ENCODE assay signal across 23 mouse cellular contexts in genomic region chr11:120026941-120027340, GRCm38 (mm10). TPM values are rescaled to one million over a fixed set of nuclear protein-coding genes. Genes with fewer than 3 reads are reported as not detected.
DNase-seq lines count a peak whose midpoint lies in the region; ATAC-seq lines count a peak whose summit lies in the region.
"Had no signal": no experiment of that assay in that cellular context is flagged by ENCODE, and none has a peak within 500 bp of the region (broad histone marks: within the 10 kb centered on the region; RNA-seq: fewer than 3 reads in every experiment).

No protein-coding gene starts in this region.

- no peak overlapping the region for H3K27ac ChIP-seq in kidney, embryonic 15.5 days
- no peak overlapping the region for H3K27ac ChIP-seq in kidney, embryonic 14.5 days (ENCODE audit: low read depth, low read length)
- H3K27ac ChIP-seq: heart, adult 2 months; heart, embryonic 10.5 days; heart, embryonic 13.5 days; hindbrain, embryonic 14.5 days; hindbrain, postnatal 0 days had no signal

- peak; percentile 50 for DNase-seq in kidney, adult 11 months
- peak; percentile 62 for DNase-seq in kidney, adult 9 months
- DNase-seq in kidney, postnatal 10 days: peak; percentile 50
- peak; percentile 50 for DNase-seq in kidney, postnatal 14 days
- DNase-seq: adrenal gland, adult 2 months; adrenal gland, postnatal 14 days; cerebellum, adult 11 months; cerebellum, adult 9-11 months; gastrocnemius, postnatal 10 days; gastrocnemius, postnatal 36 days; heart, adult 2 months; heart, postnatal 14 days; heart, postnatal 4 days had no signal

- ATAC-seq in kidney, embryonic 15.5 days (replicated peaks; ENCODE audit: low FRiP score): no peak
- no peak for ATAC-seq in kidney, embryonic 14.5 days (ENCODE audit: low FRiP score, low TSS enrichment)
- no peak for ATAC-seq in megakaryocyte-erythroid progenitor cell, adult 5-6 weeks (replicated peaks; ENCODE audit: low FRiP score, low TSS enrichment, poor library complexity, severe bottlenecking)
- ATAC-seq: CD4-positive, CD25-positive, alpha-beta regulatory T cell, adult 4 months; forebrain, embryonic 14.5 days; hindbrain, postnatal 0 days had no signal

- WGBS in kidney, embryonic 15.5 days: 71% methylated on average over 3 of the region's 3 CpGs
- WGBS in kidney, embryonic 14.5 days: 78% methylated on average over 3 of the region's 3 CpGs

- H3K4me1 ChIP-seq in kidney, embryonic 15.5 days: peaks cover 30% of the 10 kb centered on the region
- peaks cover 5% of the 10 kb centered on the region; the same call in 1 of the 2 replicates for H3K4me1 ChIP-seq in kidney, embryonic 14.5 days (ENCODE audit: control insufficient read depth, insufficient read depth, low read length)

- H3K36me3 ChIP-seq in kidney, embryonic 15.5 days: no peaks in the 10 kb centered on the region
- no peaks in the 10 kb centered on the region for H3K36me3 ChIP-seq in kidney, embryonic 14.5 days (ENCODE audit: control insufficient read depth, insufficient read depth, low read length)
- H3K36me3 ChIP-seq: heart, embryonic 10.5 days; heart, embryonic 13.5 days had no signal

- H3K4me2 ChIP-seq in kidney, embryonic 15.5 days: no peak overlapping the region
- H3K4me2 ChIP-seq in kidney, embryonic 14.5 days (replicated peaks; ENCODE audit: low read depth, low read length): no peak overlapping the region
- H3K4me2 ChIP-seq: heart, embryonic 13.5 days; hindbrain, embryonic 14.5 days had no signal

- no peaks in the 10 kb centered on the region for H3K27me3 ChIP-seq in kidney, embryonic 15.5 days
- H3K27me3 ChIP-seq in kidney, embryonic 14.5 days (ENCODE audit: control insufficient read depth, insufficient read depth, low read length): no peaks in the 10 kb centered on the region
- H3K27me3 ChIP-seq: heart, embryonic 13.5 days had no signal

- no peaks in the 10 kb centered on the region for H3K9me3 ChIP-seq in kidney, embryonic 15.5 days (replicated peaks)
- no peaks in the 10 kb centered on the region for H3K9me3 ChIP-seq in kidney, embryonic 14.5 days (ENCODE audit: control insufficient read depth, low read length)
- H3K9me3 ChIP-seq: heart, embryonic 10.5 days; heart, embryonic 13.5 days had no signal

- H3K4me3 ChIP-seq in kidney, embryonic 15.5 days (replicated peaks): no peak overlapping the region
- H3K4me3 ChIP-seq in kidney, embryonic 14.5 days (ENCODE audit: low read length): no peak overlapping the region
- H3K4me3 ChIP-seq: heart, adult 2 months; heart, embryonic 10.5 days; heart, embryonic 13.5 days had no signal

- H3K9ac ChIP-seq in kidney, embryonic 15.5 days: no peak overlapping the region
- no peak overlapping the region for H3K9ac ChIP-seq in kidney, embryonic 14.5 days (ENCODE audit: low read depth, low read length)
- H3K9ac ChIP-seq: heart, embryonic 13.5 days; hindbrain, embryonic 14.5 days had no signal

RNA-seq across cellular contexts. Expression of gene Aatk, which starts 20.0 kb away (rescaled TPM):
- 2.4 and 3.2 TPM in 2 replicates for polyA plus RNA-seq in kidney, embryonic 15.5 days (2015; fragmentation: Nextera tagmentation; extraction: Ambion mirVana)
- 1.3 and 1.9 TPM in 2 replicates for polyA plus RNA-seq in kidney, embryonic 14.5 days (2014; fragmentation: Nextera tagmentation; extraction: Ambion mirVana)
- 0.62 TPM in 1 of 2 replicates, not detected in the other for total RNA-seq in megakaryocyte-erythroid progenitor cell, adult 5-6 weeks (2014; fragmentation: Nextera tagmentation)
- not detected in 2 replicates for total RNA-seq in megakaryocyte-erythroid progenitor cell, adult 5-6 weeks (2017)
- polyA plus RNA-seq: C2C12; CD4-positive, CD25-positive, alpha-beta regulatory T cell, adult 4 months had no signal

RNA-seq across cellular contexts. Expression of gene Cep131, which starts 59.7 kb away (rescaled TPM):
- polyA plus RNA-seq in kidney, embryonic 15.5 days (2015; fragmentation: Nextera tagmentation; extraction: Ambion mirVana): 23.7 and 27.7 TPM in 2 replicates
- 19.9 and 28.1 TPM in 2 replicates for polyA plus RNA-seq in kidney, embryonic 14.5 days (2014; fragmentation: Nextera tagmentation; extraction: Ambion mirVana)
- 9.6 and 18.9 TPM in 2 replicates for total RNA-seq in megakaryocyte-erythroid progenitor cell, adult 5-6 weeks (2014; fragmentation: Nextera tagmentation)
- 18.1 and 22.3 TPM in 2 replicates for total RNA-seq in megakaryocyte-erythroid progenitor cell, adult 5-6 weeks (2017)
